Mouse (Mus musculus) liver, adult 2 months (tissue): Measurements from ENCODE around the gene Rpl31.

Source experiments
- CTCF ChIP-seq: fragments of 200-500 bp; IDR thresholded peaks from 2 replicates; pipeline ENCODE4 v1.5.1; 2011; ENCODE audit warnings: low read depth, low read length, control low read depth
- POLR2A ChIP-seq: fragments of 200-500 bp; IDR thresholded peaks from 2 replicates; pipeline ENCODE4 v1.6.1; 2011; ENCODE audit warnings: low read length, control low read depth; ENCODE audit not compliant: insufficient read depth; ENCODE audit errors: extremely low read depth

DNA sequence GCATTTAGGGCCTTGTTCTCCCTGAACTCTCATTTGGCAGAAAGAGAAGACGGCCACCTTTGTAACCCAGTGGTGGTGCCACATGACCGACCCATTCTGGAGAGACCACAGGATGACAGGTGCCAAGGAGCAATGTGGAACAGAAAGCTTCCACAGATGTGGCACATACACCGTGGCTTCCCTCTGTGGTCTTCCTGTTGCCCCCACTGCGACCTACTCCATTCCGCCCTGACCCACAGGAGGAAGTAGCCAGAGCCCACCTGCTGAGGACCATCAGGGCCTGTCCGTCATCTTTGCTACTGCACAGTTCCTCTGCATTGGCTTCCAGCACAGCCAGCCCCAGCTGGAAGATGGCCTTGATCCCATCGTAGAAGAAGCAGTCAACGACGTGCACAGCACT is 13.4 kb downstream of the Rpl31 start:
- no peak for TF ChIP-seq CTCF
- TF ChIP-seq POLR2A: no peak
